Mouse (Mus musculus): ENCODE results near the gene Palld.

Palld gene

GRCm38 (mm10) chr8:61682902-61683301 lies 219.6 kb downstream of the Palld start:
- DNase-seq: no peak

DNA sequence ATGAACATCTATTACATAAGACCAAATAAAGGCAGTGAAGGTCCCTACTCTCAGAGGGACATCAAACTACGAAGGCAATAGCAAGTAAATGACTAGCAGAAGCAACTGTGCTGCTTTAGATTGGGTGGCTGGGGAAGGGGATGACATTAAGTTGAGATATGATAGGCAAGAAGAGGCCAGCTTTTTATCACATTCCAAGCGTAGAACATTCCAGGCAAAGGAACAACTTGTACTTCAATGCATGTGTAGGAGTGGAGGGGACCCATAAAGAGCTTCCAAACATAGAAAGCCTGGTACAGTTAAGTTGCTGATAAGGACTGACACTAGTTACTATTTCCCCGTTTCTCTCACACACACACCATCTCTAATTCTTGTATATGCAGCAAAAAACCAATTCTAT lies 221.3 kb downstream of the Palld start:
- DNase-seq: no peak

- no peak for DNase-seq
Measured at GRCm38 (mm10) chr8:61677227-61677626, 225.3 kb downstream of the Palld start.

DNA sequence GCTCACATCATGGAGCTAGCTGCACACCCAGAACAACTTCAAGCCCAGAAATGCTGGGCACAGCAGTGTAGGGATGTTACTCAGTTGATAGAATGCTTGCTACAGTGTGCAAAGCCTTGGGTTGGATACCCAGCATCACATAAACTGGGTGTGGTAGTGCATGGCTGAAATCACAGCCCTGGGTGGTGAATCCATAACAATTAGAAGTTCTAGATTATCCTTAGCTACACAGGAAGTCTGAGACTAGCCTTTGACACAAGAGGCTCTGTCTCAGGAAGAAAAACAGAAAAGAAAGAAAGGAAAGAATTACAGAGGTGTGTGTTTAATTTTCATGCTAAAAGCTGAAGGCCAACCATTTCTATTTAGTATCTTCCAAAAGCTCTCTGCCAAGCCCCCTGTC lies 231.3 kb downstream of the Palld start:
- DNase-seq: no peak

DNA sequence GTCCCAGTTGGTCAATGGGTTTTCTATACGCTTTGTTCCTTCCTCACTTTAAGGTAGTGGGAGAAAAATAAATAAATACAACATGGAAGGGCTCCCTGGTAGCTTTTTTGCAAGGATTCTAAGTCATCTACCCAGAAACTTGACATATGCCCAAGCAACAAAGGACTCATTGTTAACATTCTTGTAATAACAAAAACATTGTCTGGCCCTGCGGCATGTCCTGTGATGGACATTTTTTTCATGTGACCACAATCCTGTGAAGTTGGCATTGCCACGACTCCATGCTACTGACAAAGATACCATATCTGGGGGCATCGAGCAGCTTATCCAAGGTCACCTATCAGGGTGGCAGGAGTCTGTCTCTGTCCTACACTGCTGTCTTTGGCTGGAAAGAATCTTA lies 232.1 kb downstream of the Palld start:
- DNase-seq: no peak

DNA sequence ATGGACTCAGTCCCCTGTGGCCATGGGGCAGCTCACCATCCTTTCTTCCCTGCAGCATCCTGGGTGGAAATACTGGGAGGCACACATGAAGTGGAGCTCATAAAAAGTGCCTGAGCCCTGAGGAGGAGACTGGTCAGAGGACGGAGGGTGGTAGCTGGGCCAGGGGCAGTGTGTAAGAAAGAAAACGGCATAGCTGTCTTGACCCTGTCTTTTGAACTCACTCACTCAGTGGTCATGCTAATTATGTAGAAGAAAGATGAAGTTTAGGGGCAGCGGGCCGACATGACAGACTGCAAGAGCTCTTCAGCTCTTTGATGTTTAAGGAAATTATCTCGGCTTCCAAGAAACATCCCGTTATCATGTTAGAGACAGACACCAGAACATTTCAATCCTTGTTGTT lies 235.6 kb downstream of the Palld start:
- DNase-seq: no peak

GRCm38 (mm10) chr8:61665021-61665420 lies 237.5 kb downstream of the Palld start:
- DNase-seq: no peak

DNA sequence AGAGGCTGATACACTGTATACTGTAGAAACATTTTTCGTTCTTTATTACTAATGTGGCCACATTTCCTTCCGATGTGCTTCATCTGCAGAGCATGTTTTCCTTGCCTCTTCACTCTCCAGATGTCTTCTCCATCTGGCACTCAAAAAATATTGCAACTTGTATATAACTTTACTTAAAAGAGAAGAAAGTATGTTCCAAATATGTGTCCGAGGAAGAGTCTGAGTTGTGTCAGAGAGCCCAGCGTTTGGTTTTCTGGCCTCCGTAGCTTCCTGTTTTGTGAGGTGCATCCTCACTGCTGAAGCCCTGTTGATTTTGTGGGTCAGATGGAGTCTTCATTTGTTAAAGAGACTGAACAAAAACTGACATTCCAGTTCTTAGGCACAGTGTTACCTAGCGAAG lies 238.3 kb downstream of the Palld start:
- DNase-seq: no peak

GRCm38 (mm10) chr8:61662829-61663228 lies 239.7 kb downstream of the Palld start:
- no peak for DNase-seq

- no peak for DNase-seq
Measured at GRCm38 (mm10) chr8:61661611-61662010, 240.9 kb downstream of the Palld start.

GRCm38 (mm10) chr8:61660961-61661360 lies 241.5 kb downstream of the Palld start:
- DNase-seq: no peak

DNA sequence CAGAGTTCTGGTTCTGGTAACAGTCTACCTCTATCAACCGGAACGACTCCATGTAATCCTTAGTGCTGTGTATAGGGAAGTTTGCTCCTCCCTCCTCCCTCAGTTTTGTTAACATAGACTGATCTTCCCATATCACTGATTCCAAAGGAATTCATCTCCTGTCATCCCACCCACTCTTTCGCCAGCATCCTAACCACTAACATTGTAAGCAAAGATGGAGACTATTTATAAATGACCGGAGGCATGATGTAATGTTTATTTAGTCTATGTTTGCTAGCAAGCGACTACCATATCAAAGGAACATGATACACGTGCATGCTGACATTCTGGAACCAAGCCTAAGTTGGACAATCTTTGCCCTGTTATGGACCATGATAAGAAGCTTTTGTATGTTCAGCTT lies 250.5 kb downstream of the Palld start:
- DNase-seq: no peak

DNA sequence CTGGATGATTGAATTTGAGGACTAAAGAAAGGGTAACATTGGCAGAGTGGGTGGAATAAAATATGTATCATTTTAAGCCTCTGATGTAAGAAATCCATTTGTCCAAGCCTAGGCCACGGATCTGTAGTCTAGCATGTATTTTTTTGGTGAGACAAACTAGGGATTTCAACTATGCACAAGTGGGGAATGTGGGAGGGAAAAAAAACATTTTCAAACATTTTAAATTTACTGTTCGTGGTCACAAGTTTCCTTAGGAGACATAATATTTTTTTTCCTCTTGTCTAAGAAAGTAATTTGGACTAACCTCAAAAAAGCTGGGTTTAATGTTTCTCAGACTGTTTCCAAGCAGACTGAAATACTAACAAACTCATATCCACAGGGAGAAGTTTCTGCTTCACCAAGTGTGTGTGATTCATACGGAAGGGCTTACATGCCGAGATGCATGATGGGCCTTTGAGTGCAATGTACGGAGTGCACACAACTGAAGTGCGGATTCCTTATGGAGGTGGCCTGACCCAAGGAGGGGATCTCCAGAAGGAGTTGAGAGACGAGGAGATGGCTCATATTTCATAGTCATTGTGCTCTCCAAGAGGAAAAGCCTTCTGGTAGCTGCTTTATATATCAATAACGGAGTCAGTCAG lies 256.2 kb downstream of the Palld start:
- no peak for DNase-seq

DNA sequence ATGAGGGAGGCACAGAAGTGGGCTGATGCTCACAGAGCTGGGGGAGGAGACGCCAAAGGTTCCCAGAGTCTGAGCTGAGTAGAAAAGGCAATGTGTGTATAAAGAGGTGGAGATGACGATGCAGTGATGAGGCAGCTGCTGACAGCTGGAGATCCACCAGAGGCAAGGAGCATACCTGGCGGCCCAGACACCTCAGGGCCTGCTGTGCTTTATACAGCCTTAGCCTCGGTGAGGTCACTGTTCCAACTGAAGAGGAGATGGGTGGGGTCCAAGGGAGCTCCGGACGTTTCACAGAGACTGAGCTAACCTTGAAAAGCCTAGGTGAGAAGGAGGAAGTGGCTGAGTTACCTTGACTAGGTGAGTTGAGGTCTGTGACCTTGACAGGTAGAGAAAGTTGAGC lies 256.8 kb downstream of the Palld start:
- DNase-seq: no peak

DNA sequence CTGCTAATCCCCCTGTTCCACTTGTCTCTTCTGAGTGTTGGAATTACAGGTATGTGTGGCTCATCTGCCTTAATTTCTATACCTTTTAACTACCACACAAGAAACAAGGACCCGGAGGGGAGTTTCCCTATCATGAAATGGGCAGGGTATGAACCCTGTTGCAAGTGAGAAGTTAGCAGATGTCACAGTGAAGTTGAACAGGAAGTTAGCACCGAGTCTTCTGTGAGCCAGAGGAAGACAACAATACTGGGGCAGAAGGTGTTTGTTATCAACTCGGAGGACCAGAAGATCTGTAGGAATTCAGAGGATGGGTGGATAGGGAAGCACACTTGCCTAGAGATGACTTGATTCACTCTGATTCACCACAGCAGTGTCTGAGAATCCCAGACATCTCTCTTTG lies 259.3 kb downstream of the Palld start:
- DNase-seq: no peak

GRCm38 (mm10) chr8:61642358-61642847 lies 260.1 kb downstream of the Palld start:
- DNase-seq: no peak

GRCm38 (mm10) chr8:61639596-61639995 lies 262.9 kb downstream of the Palld start:
- DNase-seq: no peak

GRCm38 (mm10) chr8:61639008-61639407 lies 263.5 kb downstream of the Palld start:
- DNase-seq: no peak

DNA sequence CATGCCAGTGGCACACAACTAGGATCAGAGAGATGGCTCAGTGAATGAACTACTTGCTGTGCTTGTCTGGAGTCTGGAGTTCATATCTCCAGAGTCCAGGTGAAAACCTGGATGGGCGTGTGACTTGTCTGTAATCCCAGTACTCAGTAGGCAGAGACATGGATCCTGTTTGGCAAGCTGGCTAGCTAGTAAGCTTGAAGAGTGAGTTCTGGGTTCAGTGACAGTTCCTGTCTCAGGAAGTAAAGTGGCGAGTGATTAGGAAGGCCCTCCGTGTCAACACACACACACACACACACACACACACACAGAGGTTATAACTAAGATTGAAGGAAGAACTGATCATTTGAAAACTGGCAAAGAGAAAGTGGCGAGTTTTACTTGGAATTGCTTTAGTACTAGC lies 264.8 kb downstream of the Palld start:
- no peak for DNase-seq

GRCm38 (mm10) chr8:61634811-61635210 lies 267.7 kb downstream of the Palld start:
- DNase-seq: no peak

GRCm38 (mm10) chr8:61632331-61632730 lies 270.2 kb downstream of the Palld start:
- DNase-seq: no peak

GRCm38 (mm10) chr8:61629631-61629968 lies 272.9 kb downstream of the Palld start:
- DNase-seq: no peak

GRCm38 (mm10) chr8:61628938-61629630 lies 273.4 kb downstream of the Palld start:
- DNase-seq: no peak

- DNase-seq: no peak
Measured at GRCm38 (mm10) chr8:61626246-61626952, 276.1 kb downstream of the Palld start.

All from thymus, postnatal 4 days (tissue).